Mouse (Mus musculus) erythroblast, embryonic 14.5 days (primary cell): ENCODE data around the gene Rpl23a.

Source experiments
- GATA1 ChIP-seq: IDR thresholded peaks from 2 replicates; pipeline ENCODE4 v1.6.1; 2012; ENCODE audit warnings: low read length, inconsistent platforms, mixed read lengths
- TAL1 ChIP-seq: IDR thresholded peaks from 3 replicates; pipeline ENCODE4 v1.6.1; 2012; ENCODE audit warnings: low read length, inconsistent platforms, mixed read lengths

DNA sequence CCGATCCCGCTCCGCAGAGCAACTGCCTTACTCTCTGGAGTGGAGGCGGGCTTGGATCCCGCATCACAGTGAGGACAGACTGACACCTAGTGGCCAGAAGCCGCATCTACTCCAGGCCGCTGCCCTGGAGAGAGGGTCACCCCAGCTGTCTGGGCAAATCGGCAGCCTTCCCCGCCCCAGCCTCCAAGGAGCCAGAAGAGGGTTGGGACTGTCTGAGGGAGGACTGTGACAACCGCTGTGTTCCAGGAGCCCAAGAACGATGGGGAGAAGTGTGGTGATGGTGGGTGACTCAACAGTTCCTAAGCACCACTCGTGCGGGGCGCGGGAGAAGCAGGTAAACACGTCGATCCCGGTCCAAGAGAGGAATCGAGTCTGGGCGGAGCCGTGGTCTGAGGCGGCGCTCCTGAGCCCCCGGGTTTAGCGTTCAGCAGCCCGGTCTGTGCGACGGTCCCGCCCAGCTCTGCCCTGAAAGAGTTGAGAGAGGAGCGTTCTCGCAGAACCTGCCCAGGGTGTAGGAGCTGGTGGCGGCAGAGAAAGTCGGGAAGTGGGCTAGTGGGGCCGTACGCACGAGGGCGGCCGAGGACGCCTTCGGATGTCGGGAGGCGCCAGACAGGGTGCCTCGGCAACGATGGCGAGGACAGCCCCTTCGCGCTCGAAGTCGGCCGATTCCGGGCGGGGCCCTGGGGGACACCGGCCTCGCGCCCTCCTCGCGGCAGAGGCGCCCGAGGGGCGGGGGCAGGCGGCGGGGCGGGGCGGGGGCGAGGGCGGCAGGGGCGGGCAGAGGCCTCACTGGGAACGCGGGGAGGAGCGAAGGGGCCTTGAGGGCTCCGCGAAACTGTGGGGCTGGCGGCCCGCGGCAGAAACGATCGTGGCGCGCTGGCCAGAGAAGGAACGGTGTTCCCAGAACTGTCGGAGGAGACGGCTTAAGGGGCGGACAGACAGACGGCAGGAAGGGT is 5.2 kb downstream of the Rpl23a start:
- TF ChIP-seq TAL1 (no peak), GATA1 (no peak)
